Mouse (Mus musculus) heart, adult 2 months (tissue): Measurements from ENCODE around the gene Pkp4.

Source experiments
- CTCF ChIP-seq: fragments of 200-600 bp; IDR thresholded peaks from 2 replicates; pipeline ENCODE4 v1.8.1; 2022; ENCODE audit warnings: antibody characterized with exemption, mild to moderate bottlenecking, moderate library complexity
- EP300 ChIP-seq: fragments of 200-500 bp; IDR thresholded peaks from 2 replicates; pipeline ENCODE4 v1.6.1; 2011; ENCODE audit warnings: low read depth, low read length, control low read depth; ENCODE audit not compliant: insufficient read depth
- POLR2A ChIP-seq: fragments of 200-500 bp; IDR thresholded peaks from 2 replicates; pipeline ENCODE4 v1.6.1; 2011; ENCODE audit warnings: mild to moderate bottlenecking, low read depth, low read length, control low read depth; ENCODE audit not compliant: insufficient read depth

- TF ChIP-seq EP300 (no peak), POLR2A (no peak), CTCF (no peak)
Measured at GRCm38 (mm10) chr2:59393177-59393576, 232.5 kb downstream of the Pkp4 start.
